Mouse (Mus musculus) frontal cortex, adult (tissue): Measurements from ENCODE around the gene Nmbr.

ENCODE experiments used
- ATAC-seq: cut with Nextera tagmentation; 2 replicates; pipeline ENCODE4 v1.9.2; 2017; ENCODE audit warnings: mild to moderate bottlenecking, moderate library complexity, mixed read lengths; ENCODE audit not compliant: low TSS enrichment

The Nmbr gene

DNA sequence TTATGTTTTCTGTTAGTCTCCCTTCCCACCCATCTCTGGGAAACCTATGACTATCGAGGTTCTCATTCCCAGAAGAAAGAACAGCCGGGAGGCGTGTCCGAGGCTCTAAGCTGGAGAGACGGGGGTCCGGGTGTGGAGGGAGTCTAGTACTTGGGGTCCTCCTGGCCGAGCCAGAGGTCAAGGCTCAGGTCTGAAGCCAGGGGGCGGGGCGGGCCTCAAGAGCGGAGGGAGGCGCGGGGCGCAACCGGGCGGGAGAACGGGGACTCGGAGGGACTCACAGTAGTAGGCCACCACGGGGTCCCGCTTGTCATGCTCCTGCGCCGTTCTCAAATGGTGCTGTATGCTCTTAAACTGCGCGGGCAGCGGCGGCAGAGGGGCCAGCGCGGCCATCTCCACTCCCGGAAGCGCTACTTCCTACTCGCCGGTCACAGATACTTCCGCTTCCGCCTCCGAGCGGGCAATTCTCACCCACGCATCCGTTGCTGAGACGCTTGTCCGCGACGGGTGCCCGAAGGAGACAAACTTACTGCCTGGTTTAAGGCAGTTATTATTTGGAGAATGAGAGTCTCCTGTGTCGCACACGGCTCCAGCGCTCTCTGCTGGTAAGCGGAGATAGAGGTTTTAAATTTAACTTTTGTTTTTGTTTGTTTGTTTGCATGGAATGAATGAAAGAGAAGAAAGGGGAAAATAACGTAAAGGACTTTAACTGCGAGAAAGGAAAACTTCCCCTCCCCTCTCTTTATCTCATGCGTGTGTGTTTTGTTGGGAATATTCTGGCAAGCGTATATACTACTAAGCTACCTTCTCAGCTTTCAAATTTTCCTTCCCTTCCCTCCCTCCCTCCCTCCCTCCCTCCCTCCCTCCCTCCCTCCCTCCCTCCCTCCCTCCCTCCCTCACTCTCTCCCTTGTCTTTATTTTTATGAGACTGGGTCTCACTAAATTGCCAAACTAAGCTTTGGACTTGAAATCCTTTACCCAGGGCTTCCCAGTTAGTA is at the start of gene Nmbr, which contains the start of gene Vta1:
TSS of gene Nmbr (plus strand) at position 520 of the 995 bp plus-strand sequence.
TSS of gene Vta1 (minus strand) at position 489 of the 995 bp plus-strand sequence.
- peak; percentile 99 for ATAC-seq

DNA sequence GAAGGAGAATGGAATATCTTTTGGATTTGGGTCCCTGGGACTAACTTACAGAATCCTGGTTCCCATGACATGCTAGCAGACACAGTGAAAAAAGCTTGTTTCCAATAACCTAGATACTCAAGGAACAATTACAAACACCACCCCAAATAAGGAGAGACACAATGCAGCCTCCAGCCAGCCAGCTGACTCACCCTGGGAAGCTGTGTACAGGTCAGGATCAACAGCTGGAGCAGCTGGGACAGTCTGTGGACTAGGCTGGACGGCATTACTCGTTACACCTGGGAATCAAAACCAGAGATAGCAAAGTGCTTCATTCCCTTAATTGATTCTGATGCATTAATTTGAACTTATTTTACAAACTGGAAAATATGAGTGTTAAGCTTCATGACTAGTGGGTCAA is 44.5 kb upstream of the Nmbr start:
- no peak for ATAC-seq

DNA sequence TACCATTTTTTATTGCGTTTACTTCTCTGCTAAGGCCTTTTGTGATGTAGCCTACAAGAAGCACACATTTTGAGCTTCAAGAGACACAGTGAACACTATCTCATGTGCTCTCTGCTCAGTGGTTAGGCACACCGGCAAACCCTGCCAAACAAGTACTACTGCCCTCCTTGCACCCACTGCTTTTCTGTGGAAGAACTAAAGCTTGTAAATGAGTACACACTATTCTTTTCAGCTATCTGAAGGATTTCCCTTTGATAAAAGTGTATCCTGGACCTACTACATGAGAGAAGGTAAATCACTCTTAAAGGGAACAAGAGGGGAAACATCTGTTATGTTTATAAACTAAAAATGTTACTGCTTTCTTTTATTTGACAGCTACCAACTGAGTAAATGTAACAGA is 39.2 kb upstream of the Nmbr start:
- ATAC-seq: no peak

DNA sequence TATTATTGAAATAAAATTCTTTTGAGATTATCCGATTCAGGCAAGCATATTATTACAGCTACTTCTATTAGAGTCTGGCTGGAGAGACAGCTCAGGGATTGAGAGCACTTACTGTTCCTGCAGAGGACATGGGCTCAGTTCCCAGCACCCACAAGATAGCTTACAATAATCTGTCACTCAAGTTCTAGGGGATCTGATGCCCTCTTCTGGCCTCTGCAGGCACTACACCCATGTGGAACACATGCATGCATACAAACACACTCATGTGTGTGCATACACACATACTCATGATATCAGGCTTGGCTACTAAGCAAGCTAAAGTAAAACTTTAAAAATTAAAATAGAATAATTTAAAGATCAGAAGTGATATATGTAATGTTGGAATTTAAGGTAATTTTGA is 19.7 kb upstream of the Nmbr start:
- no peak for ATAC-seq

DNA sequence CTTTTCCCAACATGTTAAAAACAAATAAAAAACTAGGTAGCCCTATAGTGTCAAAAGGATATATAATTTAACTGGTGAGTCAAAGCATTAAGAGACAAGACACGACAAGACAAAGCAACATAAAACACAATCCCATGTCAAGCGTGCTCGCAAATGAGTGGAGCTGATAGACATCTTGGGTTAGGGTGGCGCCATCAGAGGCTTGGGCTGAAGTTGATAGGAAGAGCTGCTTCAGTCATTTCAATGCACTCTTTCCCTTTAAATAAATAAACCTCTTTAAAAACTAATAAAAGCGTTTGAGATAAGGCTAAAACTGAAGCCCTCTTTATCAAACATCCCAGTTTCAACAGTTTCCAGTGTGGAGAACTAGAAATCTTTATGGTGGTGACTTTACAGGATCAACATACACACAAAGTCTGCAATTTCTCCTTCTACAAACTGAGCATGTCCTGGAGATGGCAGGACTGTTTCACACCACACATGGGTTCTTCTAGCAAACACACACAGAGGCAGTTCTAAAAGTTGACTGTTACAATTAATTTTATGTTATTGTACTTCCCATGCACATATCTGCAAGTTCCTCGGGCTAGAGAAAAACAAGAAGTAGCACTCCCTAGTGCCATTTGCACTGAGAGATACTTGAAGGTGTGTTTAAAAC is 16.5 kb upstream of the Nmbr start:
- no peak for ATAC-seq

DNA sequence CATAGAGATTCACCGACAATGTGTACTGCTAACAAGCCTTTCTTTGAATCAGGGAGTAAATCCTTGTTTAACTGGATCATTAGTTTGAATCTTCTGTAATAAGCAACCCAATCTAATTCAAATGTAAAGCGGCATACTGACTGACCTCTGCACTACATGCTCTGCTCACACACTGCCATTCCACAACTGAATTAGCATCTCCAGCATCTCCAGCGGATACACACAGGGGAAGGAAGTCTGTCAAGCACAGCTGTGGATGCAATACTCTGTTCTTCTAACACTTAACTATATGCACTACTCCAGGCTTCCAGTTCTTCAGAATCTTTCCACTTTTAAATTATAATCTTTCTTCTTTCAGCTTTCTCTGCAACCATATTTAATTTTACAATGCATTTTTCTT is 15.0 kb upstream of the Nmbr start:
- ATAC-seq: no peak

DNA sequence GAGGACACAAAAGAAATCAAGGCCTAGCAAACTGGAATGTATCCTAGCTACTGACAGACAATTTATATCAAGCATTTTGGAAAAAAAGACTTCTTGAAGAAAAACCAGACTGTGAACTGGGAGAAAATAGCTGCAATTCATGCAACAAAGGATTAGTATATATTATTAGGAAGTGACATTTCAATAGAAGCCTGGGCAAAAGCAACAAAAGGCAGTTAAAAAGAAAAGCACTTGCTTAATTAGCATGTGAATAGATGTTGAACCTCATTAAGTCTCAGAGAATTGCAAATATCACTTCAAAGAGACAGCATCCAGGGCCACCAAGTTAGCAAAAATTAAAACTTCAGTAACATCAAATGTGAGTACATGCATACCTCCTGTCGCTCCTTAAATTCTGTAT is 2.2 kb upstream of the Nmbr start:
- no peak for ATAC-seq

DNA sequence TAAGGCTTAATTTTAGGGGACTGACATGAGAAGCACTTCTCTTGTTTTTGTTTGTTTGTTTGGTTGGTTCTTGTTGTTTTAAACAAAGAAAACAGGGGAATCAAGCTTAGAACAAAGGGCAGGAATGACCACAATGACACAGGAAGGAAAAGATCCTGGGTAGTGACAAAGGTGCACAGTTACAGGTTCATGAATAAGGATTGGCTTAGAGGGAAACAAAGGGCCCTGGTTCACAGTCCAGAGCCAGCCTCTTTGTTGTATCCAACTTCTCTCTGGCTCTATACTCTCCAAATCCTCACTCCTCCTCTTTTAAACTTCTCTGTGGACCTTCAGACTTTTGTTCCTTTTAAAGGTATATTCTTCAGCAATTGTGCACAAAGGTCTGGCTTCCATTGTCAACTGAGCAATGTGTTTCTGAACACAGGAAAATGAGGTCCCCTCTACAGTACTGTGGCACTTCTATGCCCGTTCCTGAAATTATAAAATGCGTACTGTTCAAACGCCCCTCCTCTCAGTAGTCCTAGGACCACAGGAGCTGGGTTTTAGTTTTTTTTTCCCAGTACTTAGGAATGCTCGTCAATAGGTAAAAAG is 1.5 kb upstream of the Nmbr start:
- no peak for ATAC-seq

DNA sequence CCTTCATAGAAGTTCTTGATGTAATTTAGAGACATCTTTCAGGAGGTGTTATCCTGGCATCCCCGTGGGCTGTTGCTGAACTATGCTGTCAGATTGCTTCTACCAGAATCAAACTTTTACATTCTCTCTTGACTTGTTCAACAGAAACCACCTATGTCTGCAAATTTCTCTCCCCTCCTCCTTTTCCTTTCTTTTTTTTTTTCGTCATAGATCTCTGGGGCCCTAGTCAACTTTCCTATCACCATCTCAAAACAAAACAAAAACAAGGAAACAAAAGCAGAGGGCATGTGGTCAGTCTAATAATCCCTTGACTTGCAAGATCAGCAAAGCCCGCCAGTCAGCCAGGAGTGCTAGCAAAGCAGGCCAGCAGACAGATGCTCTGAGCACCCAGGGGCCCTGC is 12.7 kb downstream of the Nmbr start, which contains the start of gene Gje1:
TSS of gene Gje1 (minus strand) at position 101 of the 400 bp plus-strand sequence.
- no peak for ATAC-seq

DNA sequence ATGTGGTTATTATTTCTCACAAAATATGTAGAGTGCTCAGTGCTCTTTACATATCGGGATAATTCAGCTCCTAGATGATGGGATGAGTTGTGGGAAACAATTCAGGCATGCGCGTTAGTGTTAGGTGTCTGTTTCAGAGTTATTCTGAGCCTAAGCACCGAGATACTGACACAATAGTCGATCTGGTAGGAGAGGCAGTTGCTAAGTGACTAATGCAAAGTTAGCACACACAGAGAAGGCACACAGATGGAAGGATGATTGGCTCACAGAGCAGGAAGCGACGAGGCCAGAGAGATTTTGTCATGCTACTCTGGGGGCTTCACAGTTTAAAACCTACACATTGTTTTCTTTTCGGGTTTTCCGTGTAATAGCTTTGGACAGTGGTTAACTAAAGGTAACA is 20.3 kb downstream of the Nmbr start:
- ATAC-seq: peak; percentile 100

DNA sequence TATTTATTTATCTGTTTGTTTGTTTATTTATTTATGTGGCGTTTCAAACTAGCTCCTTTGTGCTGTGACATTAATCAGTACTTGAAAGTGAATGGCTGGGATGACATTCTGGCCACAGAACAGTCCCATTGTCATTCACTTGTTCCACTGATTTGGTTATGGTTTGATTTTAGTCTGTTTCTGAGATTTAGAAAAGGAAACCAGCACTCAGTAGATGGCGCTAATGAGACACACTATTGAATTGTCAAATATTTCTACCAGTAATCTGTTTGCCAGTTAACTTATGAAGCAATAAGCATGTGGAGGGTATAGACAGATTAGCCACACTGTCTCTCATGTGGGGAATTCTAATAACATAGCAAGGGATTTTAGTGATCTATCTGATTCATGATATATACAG is 28.9 kb downstream of the Nmbr start:
- ATAC-seq: peak; percentile 87

DNA sequence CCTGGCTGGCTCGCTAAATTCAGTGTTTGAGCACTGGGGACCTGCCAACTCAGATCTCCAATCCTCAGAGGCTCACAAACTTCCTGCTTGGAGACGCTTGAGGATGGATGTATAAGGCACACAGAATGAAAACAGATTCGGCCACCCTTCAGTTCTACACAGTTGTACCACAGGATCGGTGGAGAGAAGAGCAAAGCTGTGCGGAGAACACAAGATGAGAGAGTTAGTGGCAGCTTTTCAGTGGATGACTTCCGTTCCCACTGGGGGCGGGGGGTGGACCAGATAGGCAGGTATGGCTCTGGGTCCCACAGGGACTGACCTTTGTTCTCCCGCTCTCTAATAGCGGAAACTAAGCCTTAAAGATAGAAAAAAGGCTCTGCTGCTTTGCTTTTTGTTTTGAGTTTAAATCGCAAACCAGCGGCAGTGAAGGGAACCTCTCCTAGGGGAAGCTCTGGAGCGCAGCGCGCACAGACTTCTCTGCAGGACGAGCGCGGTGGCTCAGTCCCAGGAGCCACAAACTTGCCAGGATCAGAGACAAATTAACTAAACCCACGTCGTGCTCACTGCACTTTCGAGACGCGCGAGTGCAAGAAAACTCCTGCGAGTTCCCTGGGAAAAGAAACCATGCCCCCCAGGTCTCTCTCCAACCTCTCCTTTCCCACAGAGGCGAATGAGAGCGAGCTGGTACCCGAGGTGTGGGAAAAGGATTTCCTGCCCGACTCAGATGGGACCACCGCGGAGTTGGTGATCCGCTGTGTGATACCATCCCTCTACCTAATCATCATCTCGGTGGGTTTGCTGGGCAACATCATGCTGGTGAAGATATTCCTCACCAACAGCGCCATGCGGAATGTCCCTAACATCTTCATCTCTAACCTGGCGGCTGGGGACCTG is 54.5 kb downstream of the Nmbr start:
- peak; percentile 87 for ATAC-seq

DNA sequence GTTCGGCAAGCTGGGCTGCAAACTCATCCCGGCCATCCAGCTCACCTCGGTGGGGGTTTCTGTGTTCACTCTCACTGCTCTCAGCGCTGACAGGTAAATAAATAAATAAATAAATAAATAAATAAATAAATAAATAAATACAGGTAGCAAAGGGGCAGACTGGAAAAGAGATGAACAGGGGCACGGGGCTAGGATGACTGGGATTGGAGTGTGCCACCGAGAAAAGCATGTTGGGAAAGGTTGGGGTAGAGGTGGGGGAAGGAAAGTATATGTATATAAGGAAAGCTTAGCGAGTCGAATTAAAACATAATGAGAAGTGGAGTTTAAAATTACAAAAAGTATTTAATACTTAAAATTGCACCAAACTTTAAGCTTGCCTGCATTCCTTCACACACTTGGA is 55.2 kb downstream of the Nmbr start:
- no peak for ATAC-seq

DNA sequence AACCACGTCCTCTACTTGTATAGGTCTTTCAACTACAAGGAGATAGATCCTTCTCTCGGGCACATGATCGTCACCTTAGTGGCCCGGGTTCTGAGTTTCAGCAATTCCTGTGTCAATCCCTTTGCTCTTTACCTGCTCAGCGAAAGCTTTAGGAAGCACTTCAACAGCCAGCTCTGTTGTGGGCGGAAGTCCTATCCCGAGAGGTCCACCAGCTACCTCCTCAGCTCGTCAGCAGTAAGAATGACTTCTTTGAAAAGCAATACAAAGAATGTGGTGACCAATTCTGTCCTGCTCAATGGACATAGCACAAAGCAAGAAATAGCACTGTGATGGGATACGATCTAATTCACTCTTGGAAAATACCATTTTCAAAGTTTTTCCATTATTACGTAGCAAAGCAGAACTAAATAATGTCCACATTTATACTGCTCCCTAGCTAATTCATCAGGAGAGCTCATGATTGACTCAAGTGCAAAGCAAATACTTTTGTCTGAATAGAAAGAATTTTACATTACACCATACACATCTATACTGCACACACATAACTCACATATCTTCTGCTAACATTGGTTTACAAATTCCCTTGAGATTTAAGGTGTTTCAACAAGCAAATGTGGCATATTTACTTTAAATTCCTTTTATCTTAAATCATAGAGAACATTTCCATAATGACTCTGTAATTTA is 65.0 kb downstream of the Nmbr start:
- no peak for ATAC-seq

DNA sequence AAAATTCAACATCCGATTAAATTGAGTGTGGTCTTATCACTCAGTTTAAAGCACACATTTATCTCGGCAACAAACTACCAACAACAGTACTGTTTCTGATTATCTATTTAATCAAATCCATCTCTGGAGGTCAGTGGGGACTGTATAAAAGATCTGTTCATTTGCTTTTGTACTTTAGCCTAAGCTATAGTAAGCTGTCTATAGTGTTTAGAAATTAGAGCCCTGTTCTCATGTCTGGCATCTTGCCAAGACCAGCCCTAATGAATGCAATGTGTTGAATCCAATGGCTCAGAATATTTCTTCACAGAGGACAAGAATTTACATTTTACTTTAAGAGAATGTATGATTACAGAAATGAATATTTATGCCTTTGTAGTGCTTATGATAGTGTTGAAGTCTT is 69.1 kb downstream of the Nmbr start:
- ATAC-seq: no peak

DNA sequence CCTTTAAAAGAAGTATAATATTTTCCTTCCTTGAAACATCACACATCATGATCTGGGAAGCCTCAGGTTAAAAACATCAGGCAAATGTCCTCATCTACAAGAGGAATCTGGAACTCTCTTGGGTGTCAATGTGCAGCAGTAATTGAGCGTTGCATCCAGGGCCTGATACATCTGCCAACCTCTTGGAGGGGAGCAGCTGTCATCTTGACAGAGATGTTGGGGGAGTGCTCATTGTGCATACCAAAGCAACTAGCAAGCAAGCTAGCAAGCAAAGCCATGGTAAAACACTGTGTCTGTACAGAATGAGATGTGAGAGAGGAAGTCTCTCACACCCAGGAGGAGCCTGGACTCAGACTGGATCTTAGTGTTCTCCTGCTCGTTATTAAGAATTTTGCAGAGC is 84.6 kb downstream of the Nmbr start:
- ATAC-seq: no peak

DNA sequence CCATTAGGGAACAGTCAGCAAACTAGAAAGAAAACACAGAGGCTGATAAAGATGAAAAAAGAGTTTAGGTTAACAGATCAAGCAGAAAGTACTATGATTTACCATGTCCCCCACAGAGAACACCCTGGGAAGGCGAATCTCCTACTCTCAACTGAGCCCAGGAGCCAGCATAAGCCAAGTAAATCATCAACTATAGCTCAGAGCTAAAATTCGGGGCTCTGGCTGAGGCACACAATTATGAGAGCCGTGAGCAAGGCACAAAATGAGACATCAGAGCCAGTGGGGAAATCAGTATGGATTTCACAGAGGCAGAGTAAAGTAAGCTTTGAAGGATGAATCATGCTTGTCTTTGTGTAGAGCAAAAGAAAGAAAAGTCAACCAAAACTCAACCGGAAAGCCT is 111.6 kb downstream of the Nmbr start:
- no peak for ATAC-seq
